Mouse (Mus musculus): Measurements from ENCODE around the gene Ren1. TPM values are rescaled to one million over a fixed set of nuclear protein-coding genes. Genes with fewer than 3 reads are reported as not detected.

Ren1 gene
- polyA plus RNA-seq, 1 experiment from 2014 or later = not detected

DNA sequence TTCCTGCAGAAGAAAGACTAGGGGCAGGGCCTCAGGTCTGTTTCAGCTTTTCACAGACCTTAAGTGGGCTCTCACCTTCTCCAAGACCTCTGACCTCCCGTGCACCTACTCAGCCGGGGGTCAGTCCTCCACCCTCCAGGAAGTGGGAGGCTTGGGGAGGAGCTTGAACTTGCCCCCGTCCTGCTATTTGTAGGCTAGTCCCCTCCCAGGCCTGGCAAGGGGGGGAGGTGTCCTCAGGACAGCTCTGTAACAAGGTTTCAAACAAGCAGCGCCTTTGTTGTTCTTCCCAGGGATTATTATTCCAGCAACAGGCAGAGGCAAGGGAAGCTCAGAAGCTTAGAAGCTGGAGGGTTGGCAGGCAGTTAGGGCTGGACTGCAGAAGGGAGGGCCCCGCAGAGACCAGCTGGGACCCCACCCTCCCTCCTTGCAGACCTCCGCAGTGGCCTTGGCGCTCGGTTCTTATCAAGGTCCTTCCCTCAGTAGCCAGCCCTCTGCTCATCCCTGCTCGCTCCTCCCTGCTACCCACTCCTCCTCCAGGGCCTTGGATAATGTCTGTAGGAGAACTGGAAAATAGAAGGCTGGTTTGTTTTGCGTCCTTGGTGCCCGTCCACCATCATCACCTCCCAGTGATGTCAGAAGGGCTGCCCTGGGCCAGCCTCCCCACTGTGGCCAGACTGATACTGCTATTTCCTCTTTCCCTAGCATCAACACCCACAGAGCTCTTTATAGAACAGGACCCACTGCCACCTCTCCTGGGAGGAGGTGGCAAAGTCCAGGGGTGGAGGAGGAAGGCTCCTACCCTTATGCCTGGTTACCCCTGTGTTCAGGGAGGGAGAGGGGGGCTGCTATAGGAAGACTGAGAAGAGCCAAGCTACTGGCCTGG lies 17.5 kb downstream of the Ren1 start:
- H3K4me1 ChIP-seq = peaks cover 62% of the 10 kb centered on the region
- no peak overlapping the region for H3K4me3 ChIP-seq
- no peaks in the 10 kb centered on the region for H3K36me3 ChIP-seq
- peak; percentile 28 for DNase-seq (ENCODE audit: low spot score)
- WGBS = 11% methylated on average over 11 of the region's 11 CpGs
- H3K27ac ChIP-seq (replicated peaks) = peak overlapping the region; percentile 69
- peaks cover 68% of the 10 kb centered on the region for H3K27me3 ChIP-seq (ENCODE audit: low read depth, poor library complexity, severe bottlenecking)
- H3K9me3 ChIP-seq (replicated peaks) = no peaks in the 10 kb centered on the region

GRCm38 (mm10) chr1:133368644-133369043 lies 18.3 kb downstream of the Ren1 start:
- H3K4me1 ChIP-seq = peaks cover 60% of the 10 kb centered on the region
- peaks cover 61% of the 10 kb centered on the region for H3K27me3 ChIP-seq (ENCODE audit: low read depth, poor library complexity, severe bottlenecking)
- 55% methylated on average over 10 of the region's 10 CpGs for WGBS
- no peak for DNase-seq (ENCODE audit: low spot score)
- H3K4me3 ChIP-seq = no peak overlapping the region
- H3K9me3 ChIP-seq (replicated peaks) = no peaks in the 10 kb centered on the region
- H3K27ac ChIP-seq (replicated peaks) = 0 out of 2 replicates have a peak overlapping the region, but pooled peaks have one; percentile 69
- H3K36me3 ChIP-seq = no peaks in the 10 kb centered on the region

GRCm38 (mm10) chr1:133370352-133370751 lies 20.0 kb downstream of the Ren1 start:
- H3K9me3 ChIP-seq (replicated peaks) = no peaks in the 10 kb centered on the region
- 83% methylated on average over 4 of the region's 4 CpGs for WGBS

DNA sequence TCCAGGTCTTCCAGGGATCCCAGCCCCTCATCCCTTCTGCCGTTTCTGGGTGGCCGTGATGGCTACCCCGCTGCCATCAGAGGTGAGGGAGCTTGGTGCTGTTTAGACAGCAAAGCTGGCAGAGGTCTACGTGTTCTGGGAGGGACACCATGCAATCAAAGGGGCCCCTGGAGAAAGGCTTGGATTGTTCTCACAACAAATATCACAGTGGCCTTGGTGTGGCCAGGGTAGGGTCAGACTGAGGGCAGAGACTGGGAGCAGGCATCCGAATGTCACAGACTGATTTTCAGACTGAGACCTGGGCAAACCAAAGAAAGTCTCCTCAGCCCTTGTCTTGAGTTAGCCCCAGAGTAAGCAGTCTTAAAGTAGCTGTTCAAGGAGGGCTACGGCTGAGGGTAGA lies 21.1 kb downstream of the Ren1 start:
- DNase-seq (ENCODE audit: low spot score) = no peak
- Histone ChIP-seq H3K27ac (replicated peaks) (peak overlapping the region; percentile 47; the same call in 1 of the 2 replicates), H3K27me3 (ENCODE audit: low read depth, poor library complexity, severe bottlenecking) (peaks cover 33% of the 10 kb centered on the region), H3K4me3 (no peak overlapping the region), H3K9me3 (replicated peaks) (no peaks in the 10 kb centered on the region), H3K36me3 (no peaks in the 10 kb centered on the region), H3K4me1 (peaks cover 53% of the 10 kb centered on the region)
- WGBS = 87% methylated on average over 6 of the region's 6 CpGs

More at GRCm38 (mm10) chr1:133370352-133370751, 20.0 kb downstream of the Ren1 start:
- no peaks in the 10 kb centered on the region for H3K36me3 ChIP-seq
- no peak overlapping the region for H3K4me3 ChIP-seq
- peaks cover 44% of the 10 kb centered on the region for H3K27me3 ChIP-seq (ENCODE audit: low read depth, poor library complexity, severe bottlenecking)
- peaks cover 45% of the 10 kb centered on the region for H3K4me1 ChIP-seq
- H3K27ac ChIP-seq (replicated peaks) = no peak overlapping the region
- DNase-seq (ENCODE audit: low spot score) = no peak

- Histone ChIP-seq H3K36me3 (no peaks in the 10 kb centered on the region), H3K27me3 (ENCODE audit: low read depth, poor library complexity, severe bottlenecking) (peaks cover 27% of the 10 kb centered on the region), H3K27ac (replicated peaks) (peak overlapping the region; percentile 33; the same call in 1 of the 2 replicates), H3K4me3 (no peak overlapping the region), H3K9me3 (replicated peaks) (no peaks in the 10 kb centered on the region), H3K4me1 (peaks cover 50% of the 10 kb centered on the region)
- WGBS = 76% methylated on average over 8 of the region's 8 CpGs
- no peak for DNase-seq (ENCODE audit: low spot score)
Measured at GRCm38 (mm10) chr1:133372113-133372512, 21.8 kb downstream of the Ren1 start.

DNA sequence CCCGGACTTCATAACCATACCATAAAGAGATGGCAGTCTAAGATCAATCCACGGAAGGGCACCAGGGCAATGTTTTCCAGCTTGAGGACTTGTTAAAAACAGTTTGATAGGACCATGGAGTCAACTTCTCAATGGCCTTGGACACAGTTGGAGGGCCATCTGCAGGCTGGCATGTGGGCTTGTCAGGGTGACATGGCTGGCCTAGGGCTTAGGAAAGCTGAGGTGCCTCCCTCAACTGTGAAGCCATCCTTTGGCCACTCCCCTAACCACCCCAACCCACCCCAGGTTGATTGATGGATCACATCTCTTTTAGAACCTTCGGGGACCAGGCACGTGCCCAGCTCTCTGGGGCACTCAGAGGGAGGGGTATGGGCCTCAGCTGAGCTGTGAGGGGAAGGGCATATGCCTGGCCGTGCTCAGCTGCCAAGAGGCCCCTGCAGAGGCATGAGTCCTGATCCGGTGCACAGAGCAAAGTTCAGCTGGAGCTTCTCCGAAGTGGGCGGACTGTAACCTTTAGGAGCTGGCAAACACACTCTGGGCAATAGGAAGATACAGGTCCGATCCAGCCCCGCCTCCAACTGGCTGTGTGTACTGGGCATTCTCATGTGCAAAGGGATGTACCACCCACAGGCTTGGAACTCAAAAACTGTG lies 25.5 kb downstream of the Ren1 start:
- Histone ChIP-seq H3K27me3 (ENCODE audit: low read depth, poor library complexity, severe bottlenecking) (peaks cover 1% of the 10 kb centered on the region; the same call in 1 of the 2 replicates), H3K4me3 (no peak overlapping the region), H3K4me1 (peaks cover 46% of the 10 kb centered on the region), H3K27ac (replicated peaks) (no peak overlapping the region), H3K9me3 (replicated peaks) (no peaks in the 10 kb centered on the region), H3K36me3 (no peaks in the 10 kb centered on the region; the same call in 1 of the 2 replicates)
- 78% methylated on average over 10 of the region's 10 CpGs for WGBS
- DNase-seq (ENCODE audit: low spot score) = no peak

- H3K36me3 ChIP-seq = peaks cover 12% of the 10 kb centered on the region
- WGBS = 91% methylated on average over 5 of the region's 5 CpGs
- no peak for DNase-seq (ENCODE audit: low spot score)
- peaks cover 43% of the 10 kb centered on the region for H3K4me1 ChIP-seq
- no peaks in the 10 kb centered on the region for H3K9me3 ChIP-seq (replicated peaks)
- H3K4me3 ChIP-seq = no peak overlapping the region
- H3K27me3 ChIP-seq (ENCODE audit: low read depth, poor library complexity, severe bottlenecking) = no peaks in the 10 kb centered on the region
- no peak overlapping the region for H3K27ac ChIP-seq (replicated peaks)
Measured at GRCm38 (mm10) chr1:133377547-133377946, 27.2 kb downstream of the Ren1 start.

DNA sequence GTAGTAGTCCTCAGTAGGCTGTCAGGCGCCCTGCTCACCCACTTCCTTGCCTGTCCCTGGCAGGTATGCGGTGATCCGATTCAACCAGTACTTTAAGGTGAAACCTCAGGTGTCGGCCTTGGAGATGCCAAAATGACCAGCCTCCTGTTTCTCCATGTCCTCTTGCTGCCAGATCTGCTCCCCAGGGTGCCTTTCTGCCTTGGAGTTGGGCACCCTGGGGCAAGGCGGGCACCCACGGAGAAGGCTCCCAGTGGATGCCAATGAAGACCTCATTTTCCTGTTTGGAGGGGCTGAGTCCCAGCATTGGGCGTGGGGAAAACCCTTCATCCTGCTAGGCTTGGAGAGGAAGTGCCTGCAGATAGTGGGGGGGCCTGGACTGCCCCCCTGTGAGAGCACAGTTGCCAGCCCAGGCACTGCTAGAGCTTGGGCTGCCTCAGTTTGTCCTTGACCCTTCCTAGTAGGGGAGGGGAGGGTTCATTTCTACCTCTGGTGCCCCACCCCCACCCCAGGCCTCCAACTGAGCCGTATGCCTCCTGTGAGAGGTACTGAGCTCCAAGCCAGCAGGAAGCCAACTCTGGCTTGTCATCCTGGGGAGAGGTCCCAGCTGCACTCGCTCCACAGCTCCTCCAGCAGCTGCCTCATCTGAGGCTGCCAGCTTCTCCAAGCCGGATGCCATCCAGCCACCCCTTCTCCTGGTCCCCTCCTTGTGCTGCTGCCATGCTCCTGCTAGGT lies 29.1 kb downstream of the Ren1 start:
- Histone ChIP-seq H3K4me3 (no peak overlapping the region), H3K27me3 (ENCODE audit: low read depth, poor library complexity, severe bottlenecking) (no peaks in the 10 kb centered on the region), H3K9me3 (replicated peaks) (no peaks in the 10 kb centered on the region), H3K36me3 (peaks cover 31% of the 10 kb centered on the region), H3K4me1 (peaks cover 44% of the 10 kb centered on the region), H3K27ac (replicated peaks) (peak overlapping the region; percentile 61)
- 60% methylated on average over 10 of the region's 10 CpGs for WGBS
- DNase-seq (ENCODE audit: low spot score) = no peak

GRCm38 (mm10) chr1:133379986-133380320 lies 29.6 kb downstream of the Ren1 start:
- Histone ChIP-seq H3K9me3 (replicated peaks) (no peaks in the 10 kb centered on the region), H3K27me3 (ENCODE audit: low read depth, poor library complexity, severe bottlenecking) (no peaks in the 10 kb centered on the region), H3K27ac (replicated peaks) (peak overlapping the region; percentile 61), H3K4me1 (peaks cover 44% of the 10 kb centered on the region), H3K36me3 (peaks cover 36% of the 10 kb centered on the region), H3K4me3 (no peak overlapping the region)
- WGBS = 75% methylated on average over 3 of the region's 3 CpGs
- DNase-seq (ENCODE audit: low spot score) = no peak

DNA sequence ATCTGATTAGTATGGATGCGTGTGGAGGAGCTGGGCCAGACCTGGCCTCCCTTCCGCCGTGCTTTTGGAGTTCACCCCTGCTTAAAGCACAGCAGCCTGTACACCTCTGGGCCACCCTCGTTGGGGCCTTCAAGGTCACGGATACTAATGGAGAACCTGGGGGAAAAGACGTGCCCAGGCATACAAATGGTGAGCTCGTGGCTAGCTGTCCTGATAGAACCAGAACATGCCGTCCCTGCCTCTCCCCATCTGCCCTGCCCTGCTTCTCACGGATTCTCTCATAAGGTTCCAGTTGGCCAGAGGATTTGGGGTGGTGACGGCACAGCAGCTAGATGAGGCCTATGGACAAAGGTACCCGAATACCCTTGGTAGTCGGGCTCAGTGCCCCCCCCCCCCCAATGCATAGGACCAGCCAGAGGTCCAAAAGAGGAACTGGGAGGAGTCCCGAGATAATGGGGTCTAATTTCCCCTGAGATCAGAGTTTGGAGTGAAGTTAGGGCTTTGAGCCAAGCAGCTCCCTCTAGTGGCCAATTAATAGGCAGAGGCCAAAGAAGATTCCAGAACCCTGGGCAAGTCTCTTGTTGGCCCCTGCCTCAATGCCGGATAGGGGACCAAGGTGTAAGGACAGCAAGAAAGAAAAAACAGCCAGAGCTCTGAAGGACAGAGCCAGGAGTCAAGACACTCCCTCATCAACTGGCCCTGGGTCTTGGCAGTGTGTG lies 30.2 kb downstream of the Ren1 start:
- no peaks in the 10 kb centered on the region for H3K9me3 ChIP-seq (replicated peaks)
- H3K4me1 ChIP-seq = peaks cover 47% of the 10 kb centered on the region
- no peak overlapping the region for H3K27ac ChIP-seq (replicated peaks)
- H3K4me3 ChIP-seq = no peak overlapping the region
- peaks cover 42% of the 10 kb centered on the region for H3K36me3 ChIP-seq
- DNase-seq (ENCODE audit: low spot score) = peak; percentile 37
- no peaks in the 10 kb centered on the region for H3K27me3 ChIP-seq (ENCODE audit: low read depth, poor library complexity, severe bottlenecking)
- 76% methylated on average over 14 of the region's 14 CpGs for WGBS

GRCm38 (mm10) chr1:133382008-133382407 lies 31.7 kb downstream of the Ren1 start:
- Histone ChIP-seq H3K27ac (replicated peaks) (peak overlapping the region; percentile 76), H3K36me3 (peaks cover 57% of the 10 kb centered on the region), H3K4me1 (peaks cover 51% of the 10 kb centered on the region), H3K4me3 (no peak overlapping the region), H3K9me3 (replicated peaks) (no peaks in the 10 kb centered on the region), H3K27me3 (ENCODE audit: low read depth, poor library complexity, severe bottlenecking) (peaks cover 7% of the 10 kb centered on the region; the same call in 1 of the 2 replicates)
- WGBS = 10% methylated on average over 9 of the region's 9 CpGs
- DNase-seq (ENCODE audit: low spot score) = peak; percentile 88

DNA sequence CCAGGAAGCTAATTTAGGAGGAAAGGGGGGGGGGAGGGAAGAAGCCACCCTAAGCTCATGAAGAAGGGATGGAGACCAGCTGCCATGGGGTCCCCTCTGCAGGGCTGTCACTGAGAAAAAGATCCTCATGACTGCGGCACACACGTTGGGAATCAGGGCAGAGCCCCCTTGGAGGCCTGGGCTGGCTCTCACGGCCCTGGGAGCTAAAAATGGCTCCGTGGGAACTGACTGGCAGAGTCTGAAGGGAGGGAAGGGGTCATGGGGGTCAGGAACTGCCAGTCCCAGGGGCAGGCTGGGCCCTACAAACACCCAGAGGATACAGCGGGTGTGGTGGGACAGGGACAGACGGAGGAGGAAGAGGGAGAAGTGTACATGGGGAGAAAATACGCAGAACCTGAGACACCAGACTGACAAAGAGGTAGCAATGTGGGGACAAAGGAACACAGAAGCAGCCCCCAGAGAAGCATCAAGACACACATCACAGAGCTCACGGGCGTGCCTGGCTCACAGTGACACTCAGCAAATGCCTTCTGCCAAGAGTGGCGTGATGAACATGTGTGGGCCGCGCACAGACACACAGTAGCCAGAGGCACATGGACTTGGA lies 32.3 kb downstream of the Ren1 start:
- Histone ChIP-seq H3K4me1 (peaks cover 58% of the 10 kb centered on the region), H3K27me3 (ENCODE audit: low read depth, poor library complexity, severe bottlenecking) (peaks cover 11% of the 10 kb centered on the region; the same call in 1 of the 2 replicates), H3K4me3 (no peak overlapping the region), H3K9me3 (replicated peaks) (no peaks in the 10 kb centered on the region), H3K36me3 (peaks cover 63% of the 10 kb centered on the region), H3K27ac (replicated peaks) (peak overlapping the region; percentile 76)
- DNase-seq (ENCODE audit: low spot score) = no peak
- WGBS = 65% methylated on average over 12 of the region's 12 CpGs
